Mouse (Mus musculus): Measurements from ENCODE around the gene Dnaja1. TPM values are rescaled to one million over a fixed set of nuclear protein-coding genes. Genes with fewer than 3 reads are reported as not detected.

Gene Dnaja1
- polyA plus RNA-seq, 1 experiment from 2014 or later = 635 TPM

GRCm38 (mm10) chr4:40777116-40777515, 55.2 kb downstream of the Dnaja1 start:
- Histone ChIP-seq H3K9me3 (ENCODE audit: control insufficient read depth, low read length) (no peaks in the 10 kb centered on the region), H3K9ac (no peak overlapping the region), H3K27me3 (ENCODE audit: control insufficient read depth, insufficient read depth, low read length) (no peaks in the 10 kb centered on the region), H3K4me1 (replicated peaks; ENCODE audit: control insufficient read depth, insufficient read depth, low read length) (peaks cover 4% of the 10 kb centered on the region; the same call in 1 of the 2 replicates), H3K4me2 (replicated peaks) (no peak overlapping the region), H3K36me3 (replicated peaks; ENCODE audit: control insufficient read depth, insufficient read depth) (no peaks in the 10 kb centered on the region), H3K27ac (no peak overlapping the region), H3K4me3 (replicated peaks; ENCODE audit: low read length) (no peak overlapping the region)
- no peak for DNase-seq (ENCODE audit: low spot score)
- ATAC-seq (ENCODE audit: low FRiP score) = no peak
- WGBS = 31% methylated on average over 2 of the region's 2 CpGs

- no peaks in the 10 kb centered on the region for H3K36me3 ChIP-seq (replicated peaks; ENCODE audit: control insufficient read depth, insufficient read depth)
- WGBS = 83% methylated on average over 6 of the region's 6 CpGs
- H3K9me3 ChIP-seq (ENCODE audit: control insufficient read depth, low read length) = no peaks in the 10 kb centered on the region
- peaks cover 4% of the 10 kb centered on the region; the same call in 1 of the 2 replicates for H3K4me1 ChIP-seq (replicated peaks; ENCODE audit: control insufficient read depth, insufficient read depth, low read length)
- no peak for ATAC-seq (ENCODE audit: low FRiP score)
- no peaks in the 10 kb centered on the region for H3K27me3 ChIP-seq (ENCODE audit: control insufficient read depth, insufficient read depth, low read length)
- H3K4me2 ChIP-seq (replicated peaks) = no peak overlapping the region
- no peak overlapping the region for H3K4me3 ChIP-seq (replicated peaks; ENCODE audit: low read length)
- H3K9ac ChIP-seq = no peak overlapping the region
- no peak overlapping the region for H3K27ac ChIP-seq
- no peak for DNase-seq (ENCODE audit: low spot score)
Observed at GRCm38 (mm10) chr4:40778656-40779055, 56.7 kb downstream of the Dnaja1 start.

DNA sequence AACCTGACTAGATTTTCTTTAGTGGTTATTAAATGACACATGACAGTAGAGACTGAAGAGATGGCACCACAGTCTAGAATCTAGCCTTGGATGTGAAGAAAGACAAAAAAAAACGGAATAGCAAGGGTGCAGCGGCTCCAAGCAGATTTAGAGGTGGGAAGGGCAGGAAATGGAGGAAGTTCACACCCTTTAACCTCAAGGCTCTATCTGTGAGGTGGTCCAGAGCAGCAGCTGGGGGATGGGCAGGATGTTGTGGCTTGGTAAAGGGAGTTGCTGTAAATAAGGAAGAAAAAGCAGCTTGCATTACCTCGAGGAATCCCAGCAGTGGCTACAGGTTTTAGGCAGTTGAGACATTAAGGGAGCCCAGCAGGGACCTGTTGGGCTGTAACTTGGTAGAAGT, 59.2 kb downstream of the Dnaja1 start:
- H3K27ac ChIP-seq = no peak overlapping the region

DNA sequence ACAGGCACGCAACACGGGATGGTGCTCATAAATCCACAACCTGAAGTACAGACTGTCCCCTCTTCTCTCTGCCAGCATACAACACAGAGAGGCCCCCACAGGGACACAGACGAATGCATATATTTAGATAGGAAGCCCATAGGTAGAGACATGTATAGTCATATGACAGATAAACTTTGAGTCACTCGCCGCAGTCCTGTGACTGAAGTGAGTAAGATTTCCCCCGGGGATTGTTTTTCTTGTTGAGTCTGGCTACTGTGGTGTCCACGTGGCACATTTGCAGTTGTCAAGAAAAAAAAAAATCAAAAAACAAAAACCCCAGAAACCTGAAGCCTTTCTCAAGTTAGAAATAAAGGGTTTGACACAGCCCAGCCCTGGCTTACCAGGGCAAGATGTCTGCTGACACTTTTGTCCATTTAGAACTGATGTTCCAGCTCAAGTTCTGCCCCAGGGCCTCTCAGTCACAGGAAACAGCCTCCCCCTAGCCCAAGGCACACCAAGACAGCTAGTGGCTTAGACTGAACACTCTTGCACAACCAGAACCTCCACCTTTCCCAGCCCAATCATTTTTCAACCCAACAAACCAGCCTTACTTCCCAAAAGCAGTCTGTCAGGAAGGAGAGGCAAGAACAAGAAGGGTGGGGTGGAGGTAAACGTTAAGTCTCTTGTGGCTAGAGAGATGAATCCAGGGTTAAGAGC, 60.0 kb downstream of the Dnaja1 start:
- Histone ChIP-seq H3K9ac (no peak overlapping the region), H3K27ac (no peak overlapping the region), H3K4me2 (replicated peaks) (no peak overlapping the region), H3K9me3 (ENCODE audit: control insufficient read depth, low read length) (no peaks in the 10 kb centered on the region), H3K27me3 (ENCODE audit: control insufficient read depth, insufficient read depth, low read length) (no peaks in the 10 kb centered on the region), H3K36me3 (replicated peaks; ENCODE audit: control insufficient read depth, insufficient read depth) (no peaks in the 10 kb centered on the region), H3K4me3 (replicated peaks; ENCODE audit: low read length) (no peak overlapping the region), H3K4me1 (replicated peaks; ENCODE audit: control insufficient read depth, insufficient read depth, low read length) (no peaks in the 10 kb centered on the region)
- DNase-seq (ENCODE audit: low spot score) (no peak), ATAC-seq (ENCODE audit: low FRiP score) (no peak)
- 78% methylated on average over 8 of the region's 8 CpGs for WGBS

More for the DNA sequence above, 59.2 kb downstream of the Dnaja1 start:
- no peaks in the 10 kb centered on the region for H3K9me3 ChIP-seq (ENCODE audit: control insufficient read depth, low read length)
- ATAC-seq (ENCODE audit: low FRiP score) = no peak
- no peaks in the 10 kb centered on the region for H3K36me3 ChIP-seq (replicated peaks; ENCODE audit: control insufficient read depth, insufficient read depth)
- no peak overlapping the region for H3K4me2 ChIP-seq (replicated peaks)
- no peak for DNase-seq (ENCODE audit: low spot score)
- H3K4me3 ChIP-seq (replicated peaks; ENCODE audit: low read length) = no peak overlapping the region
- H3K27me3 ChIP-seq (ENCODE audit: control insufficient read depth, insufficient read depth, low read length) = no peaks in the 10 kb centered on the region
- H3K9ac ChIP-seq = no peak overlapping the region
- WGBS = 43% methylated on average over 3 of the region's 3 CpGs
- no peaks in the 10 kb centered on the region for H3K4me1 ChIP-seq (replicated peaks; ENCODE audit: control insufficient read depth, insufficient read depth, low read length)

DNA sequence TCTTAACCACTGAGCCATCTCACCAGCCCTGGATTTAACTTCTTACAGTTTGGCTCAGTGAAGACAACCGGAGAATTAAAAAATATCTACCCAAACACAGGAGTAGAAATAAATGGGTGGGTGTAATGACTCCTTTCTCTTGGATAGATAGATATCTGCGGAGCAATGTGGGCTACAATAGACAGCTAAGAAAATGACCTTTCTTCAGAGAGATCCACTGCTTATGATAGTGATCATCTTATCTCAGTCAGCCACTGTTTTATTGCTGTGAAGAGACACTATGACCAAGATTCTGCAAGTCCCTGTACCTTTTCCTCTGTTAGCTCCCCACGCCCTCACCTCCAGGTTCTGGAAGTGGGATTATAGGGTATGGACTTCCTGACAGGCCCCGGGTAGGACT, 61.1 kb downstream of the Dnaja1 start:
- DNase-seq (ENCODE audit: low spot score) = no peak
- WGBS = 97% methylated on average over 4 of the region's 4 CpGs
- Histone ChIP-seq H3K4me2 (replicated peaks) (no peak overlapping the region), H3K9ac (no peak overlapping the region), H3K27me3 (ENCODE audit: control insufficient read depth, insufficient read depth, low read length) (no peaks in the 10 kb centered on the region), H3K4me3 (replicated peaks; ENCODE audit: low read length) (no peak overlapping the region), H3K27ac (no peak overlapping the region), H3K9me3 (ENCODE audit: control insufficient read depth, low read length) (no peaks in the 10 kb centered on the region), H3K36me3 (replicated peaks; ENCODE audit: control insufficient read depth, insufficient read depth) (no peaks in the 10 kb centered on the region), H3K4me1 (replicated peaks; ENCODE audit: control insufficient read depth, insufficient read depth, low read length) (no peaks in the 10 kb centered on the region)
- ATAC-seq (ENCODE audit: low FRiP score) = no peak

DNA sequence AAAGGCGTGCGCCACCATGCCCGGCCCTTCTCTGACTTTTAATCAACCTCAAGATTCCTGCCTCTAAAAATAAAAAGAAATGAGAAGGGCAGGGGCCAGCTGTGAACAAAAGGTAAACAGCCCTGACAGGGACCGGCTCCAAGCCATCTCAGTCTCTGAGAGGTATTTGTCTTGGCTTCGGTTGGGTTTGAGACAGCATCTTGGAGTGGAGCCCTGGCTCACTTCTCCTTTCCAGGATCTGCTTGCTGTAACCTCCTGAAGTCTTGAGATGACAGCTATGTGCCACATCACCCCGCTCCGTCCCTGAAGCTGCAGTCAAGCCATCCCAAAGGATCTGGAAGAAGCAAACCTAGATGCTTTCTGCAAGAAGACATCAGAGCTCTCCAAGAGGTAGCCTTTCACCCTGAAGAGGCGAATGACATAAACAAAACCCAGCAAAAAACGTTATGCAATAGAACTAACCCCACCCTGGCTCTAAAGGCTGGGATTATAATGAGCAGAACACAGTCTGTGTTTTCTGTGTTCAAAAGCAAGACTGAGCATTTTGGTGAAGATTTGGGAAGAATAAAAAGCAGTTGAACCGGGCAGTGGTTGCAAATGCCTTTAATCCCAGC, 62.7 kb downstream of the Dnaja1 start:
- no peak overlapping the region for H3K27ac ChIP-seq
- H3K9ac ChIP-seq = no peak overlapping the region
- no peaks in the 10 kb centered on the region for H3K27me3 ChIP-seq (ENCODE audit: control insufficient read depth, insufficient read depth, low read length)
- no peak for ATAC-seq (ENCODE audit: low FRiP score)
- H3K36me3 ChIP-seq (replicated peaks; ENCODE audit: control insufficient read depth, insufficient read depth) = no peaks in the 10 kb centered on the region
- no peak overlapping the region for H3K4me2 ChIP-seq (replicated peaks)
- no peak overlapping the region for H3K4me3 ChIP-seq (replicated peaks; ENCODE audit: low read length)
- H3K4me1 ChIP-seq (replicated peaks; ENCODE audit: control insufficient read depth, insufficient read depth, low read length) = no peaks in the 10 kb centered on the region
- no peaks in the 10 kb centered on the region for H3K9me3 ChIP-seq (ENCODE audit: control insufficient read depth, low read length)
- DNase-seq (ENCODE audit: low spot score) = no peak
- WGBS = 84% methylated on average over 10 of the region's 10 CpGs

GRCm38 (mm10) chr4:40785620-40786166, 63.7 kb downstream of the Dnaja1 start:
- Histone ChIP-seq H3K4me1 (replicated peaks; ENCODE audit: control insufficient read depth, insufficient read depth, low read length) (no peaks in the 10 kb centered on the region), H3K4me3 (replicated peaks; ENCODE audit: low read length) (no peak overlapping the region), H3K9me3 (ENCODE audit: control insufficient read depth, low read length) (no peaks in the 10 kb centered on the region), H3K4me2 (replicated peaks) (no peak overlapping the region), H3K36me3 (replicated peaks; ENCODE audit: control insufficient read depth, insufficient read depth) (no peaks in the 10 kb centered on the region), H3K27ac (no peak overlapping the region), H3K9ac (no peak overlapping the region), H3K27me3 (ENCODE audit: control insufficient read depth, insufficient read depth, low read length) (no peaks in the 10 kb centered on the region)
- 0 out of 2 replicates have a peak, but pooled peaks have one; percentile 14 for ATAC-seq (ENCODE audit: low FRiP score)
- 80% methylated on average over 9 of the region's 9 CpGs for WGBS
- no peak for DNase-seq (ENCODE audit: low spot score)

DNA sequence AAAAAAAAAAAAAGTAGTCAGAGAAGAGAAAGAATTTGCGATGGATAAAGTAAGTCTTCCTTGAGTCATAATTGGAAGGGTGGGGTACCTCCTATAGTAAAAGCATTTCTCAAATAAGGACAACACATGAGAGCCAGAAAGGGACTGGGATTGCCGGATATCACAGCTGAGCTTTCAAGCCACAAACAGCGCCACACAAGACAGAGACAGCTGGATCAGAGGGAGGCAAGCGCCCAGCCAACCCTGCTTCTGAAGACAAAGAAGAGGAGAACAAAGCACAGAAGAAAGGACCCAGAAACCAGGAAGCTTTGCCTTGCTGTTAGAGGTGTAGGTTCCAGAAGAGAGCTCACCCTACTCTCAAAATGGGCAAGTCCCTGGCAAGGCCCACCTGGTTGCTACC, 64.6 kb downstream of the Dnaja1 start:
- no peak overlapping the region for H3K9ac ChIP-seq
- no peaks in the 10 kb centered on the region for H3K36me3 ChIP-seq (replicated peaks; ENCODE audit: control insufficient read depth, insufficient read depth)
- no peak overlapping the region for H3K4me2 ChIP-seq (replicated peaks)
- DNase-seq (ENCODE audit: low spot score) (no peak), ATAC-seq (ENCODE audit: low FRiP score) (no peak)
- H3K27ac ChIP-seq = no peak overlapping the region
- no peaks in the 10 kb centered on the region for H3K4me1 ChIP-seq (replicated peaks; ENCODE audit: control insufficient read depth, insufficient read depth, low read length)
- H3K9me3 ChIP-seq (ENCODE audit: control insufficient read depth, low read length) = no peaks in the 10 kb centered on the region
- no peak overlapping the region for H3K4me3 ChIP-seq (replicated peaks; ENCODE audit: low read length)
- 59% methylated on average over 4 of the region's 4 CpGs for WGBS
- no peaks in the 10 kb centered on the region for H3K27me3 ChIP-seq (ENCODE audit: control insufficient read depth, insufficient read depth, low read length)
